15 mouse cellular contexts compared by ENCODE assay signal in genomic region chr7:6358121-6358520, GRCm38 (mm10). TPM values are rescaled to one million over a fixed set of nuclear protein-coding genes. Genes with fewer than 3 reads are reported as not detected.
"Had no signal": no experiment of that assay in that cellular context is flagged by ENCODE, and none has a peak within 500 bp of the region (broad histone marks: within the 10 kb centered on the region; RNA-seq: fewer than 3 reads in every experiment).

No protein-coding gene starts in this region.

- DNase-seq: kidney, adult 9 months; kidney, postnatal 14 days; layer of hippocampus, adult 9-11 months; layer of hippocampus, postnatal 36 days; midbrain, embryonic 14.5 days; thymus, postnatal 4 days had no signal

- H3K4me2 ChIP-seq: limb, embryonic 15.5 days; liver, embryonic 12.5 days; lung, embryonic 15.5 days; neural tube, embryonic 15.5 days had no signal

- H3K4me1 ChIP-seq: limb, embryonic 15.5 days had no signal

- ATAC-seq: liver, embryonic 12.5 days had no signal

- H3K27ac ChIP-seq: limb, embryonic 15.5 days; liver, embryonic 12.5 days; lung, embryonic 15.5 days; midbrain, embryonic 10.5 days; neural tube, embryonic 15.5 days; stomach, postnatal 0 days had no signal

- H3K9ac ChIP-seq: limb, embryonic 15.5 days; liver, embryonic 12.5 days; lung, embryonic 15.5 days; neural tube, embryonic 15.5 days had no signal

- H3K27me3 ChIP-seq: limb, embryonic 15.5 days; liver, embryonic 12.5 days; lung, embryonic 15.5 days; neural tube, embryonic 15.5 days had no signal

- H3K36me3 ChIP-seq: lung, embryonic 15.5 days had no signal

- H3K4me3 ChIP-seq: limb, embryonic 15.5 days; liver, embryonic 12.5 days; lung, embryonic 15.5 days; midbrain, embryonic 10.5 days; myocyte; neural tube, embryonic 15.5 days had no signal

- H3K9me3 ChIP-seq: limb, embryonic 15.5 days; liver, embryonic 12.5 days; lung, embryonic 15.5 days; neural tube, embryonic 15.5 days had no signal

RNA-seq across cellular contexts. Expression of gene Smim17, which starts 40.4 kb away (rescaled TPM):
- total RNA-seq: megakaryocyte, adult 5-6 weeks had no signal
- polyA plus RNA-seq: liver, embryonic 12.5 days; liver, embryonic 16.5 days; lung, embryonic 15.5 days; myocyte had no signal
